Mouse (Mus musculus): ENCODE measurements around the gene Cd19. TPM values are rescaled to one million over a fixed set of nuclear protein-coding genes. Genes with fewer than 3 reads are reported as not detected.

Cd19 gene
- polyA plus RNA-seq, 1 experiment from 2014 or later: not detected

GRCm38 (mm10) chr7:126453861-126454260 is 39.2 kb upstream of the Cd19 start:
- 39% methylated on average over 7 of the region's 7 CpGs for WGBS

GRCm38 (mm10) chr7:126452244-126452643 is 37.6 kb upstream of the Cd19 start:
- Histone ChIP-seq H3K4me2 (no peak overlapping the region), H3K4me1 (replicated peaks) (no peaks in the 10 kb centered on the region), H3K27me3 (no peaks in the 10 kb centered on the region), H3K27ac (no peak overlapping the region), H3K4me3 (replicated peaks) (no peak overlapping the region), H3K36me3 (peaks cover 27% of the 10 kb centered on the region; the same call in 1 of the 2 replicates), H3K9me3 (no peaks in the 10 kb centered on the region), H3K9ac (replicated peaks) (no peak overlapping the region)
- 86% methylated on average over 3 of the region's 3 CpGs for WGBS
- no peak for ATAC-seq (ENCODE audit: insufficient number of reproducible peaks, insufficient read depth, low FRiP score, low TSS enrichment, low read depth)

More at GRCm38 (mm10) chr7:126453861-126454260, 39.2 kb upstream of the Cd19 start:
- Histone ChIP-seq H3K36me3 (peaks cover 11% of the 10 kb centered on the region; the same call in 1 of the 2 replicates), H3K27ac (no peak overlapping the region), H3K9ac (replicated peaks) (no peak overlapping the region), H3K27me3 (no peaks in the 10 kb centered on the region), H3K4me1 (replicated peaks) (no peaks in the 10 kb centered on the region), H3K4me2 (no peak overlapping the region), H3K9me3 (no peaks in the 10 kb centered on the region), H3K4me3 (replicated peaks) (no peak overlapping the region)
- no peak for ATAC-seq (ENCODE audit: insufficient number of reproducible peaks, insufficient read depth, low FRiP score, low TSS enrichment, low read depth)

GRCm38 (mm10) chr7:126450641-126451040 is 36.0 kb upstream of the Cd19 start:
- H3K4me2 ChIP-seq: no peak overlapping the region
- H3K27ac ChIP-seq: no peak overlapping the region
- WGBS: 92% methylated on average over 6 of the region's 6 CpGs
- no peak overlapping the region for H3K9ac ChIP-seq (replicated peaks)
- ATAC-seq (ENCODE audit: insufficient number of reproducible peaks, insufficient read depth, low FRiP score, low TSS enrichment, low read depth): no peak
- H3K4me1 ChIP-seq (replicated peaks): no peaks in the 10 kb centered on the region
- no peaks in the 10 kb centered on the region for H3K9me3 ChIP-seq
- H3K36me3 ChIP-seq: peaks cover 43% of the 10 kb centered on the region
- H3K27me3 ChIP-seq: no peaks in the 10 kb centered on the region
- no peak overlapping the region for H3K4me3 ChIP-seq (replicated peaks)

GRCm38 (mm10) chr7:126449991-126450390 is 35.3 kb upstream of the Cd19 start:
- Histone ChIP-seq H3K4me1 (replicated peaks) (no peaks in the 10 kb centered on the region), H3K9ac (replicated peaks) (no peak overlapping the region), H3K27me3 (no peaks in the 10 kb centered on the region), H3K9me3 (no peaks in the 10 kb centered on the region), H3K27ac (no peak overlapping the region), H3K4me2 (no peak overlapping the region), H3K4me3 (replicated peaks) (no peak overlapping the region), H3K36me3 (peaks cover 50% of the 10 kb centered on the region)
- no peak for ATAC-seq (ENCODE audit: insufficient number of reproducible peaks, insufficient read depth, low FRiP score, low TSS enrichment, low read depth)
- 88% methylated on average over 18 of the region's 18 CpGs for whole genome bisulfite sequencing

GRCm38 (mm10) chr7:126448481-126448880 is 33.8 kb upstream of the Cd19 start:
- H3K27ac ChIP-seq: no peak overlapping the region
- peaks cover 61% of the 10 kb centered on the region for H3K36me3 ChIP-seq
- no peak overlapping the region for H3K4me2 ChIP-seq
- no peaks in the 10 kb centered on the region for H3K27me3 ChIP-seq
- WGBS: 92% methylated on average over 19 of the region's 19 CpGs
- no peaks in the 10 kb centered on the region for H3K9me3 ChIP-seq
- ATAC-seq (ENCODE audit: insufficient number of reproducible peaks, insufficient read depth, low FRiP score, low TSS enrichment, low read depth): no peak
- no peak overlapping the region for H3K9ac ChIP-seq (replicated peaks)
- H3K4me3 ChIP-seq (replicated peaks): no peak overlapping the region
- H3K4me1 ChIP-seq (replicated peaks): no peaks in the 10 kb centered on the region

GRCm38 (mm10) chr7:126446217-126446616 is 31.5 kb upstream of the Cd19 start:
- H3K27ac ChIP-seq: no peak overlapping the region
- ATAC-seq (ENCODE audit: insufficient number of reproducible peaks, insufficient read depth, low FRiP score, low TSS enrichment, low read depth): no peak
- peaks cover 79% of the 10 kb centered on the region for H3K36me3 ChIP-seq
- H3K9me3 ChIP-seq: no peaks in the 10 kb centered on the region
- 88% methylated on average over 21 of the region's 21 CpGs for WGBS
- no peak overlapping the region for H3K4me2 ChIP-seq
- no peaks in the 10 kb centered on the region for H3K4me1 ChIP-seq (replicated peaks)
- no peak overlapping the region for H3K4me3 ChIP-seq (replicated peaks)
- no peaks in the 10 kb centered on the region for H3K27me3 ChIP-seq
- H3K9ac ChIP-seq (replicated peaks): no peak overlapping the region

- no peak overlapping the region for H3K27ac ChIP-seq
- H3K9me3 ChIP-seq: no peaks in the 10 kb centered on the region
- ATAC-seq (ENCODE audit: insufficient number of reproducible peaks, insufficient read depth, low FRiP score, low TSS enrichment, low read depth): no peak
- H3K4me2 ChIP-seq: no peak overlapping the region
- H3K27me3 ChIP-seq: no peaks in the 10 kb centered on the region
- no peaks in the 10 kb centered on the region for H3K4me1 ChIP-seq (replicated peaks)
- no peak overlapping the region; the same call in 1 of the 2 replicates for H3K9ac ChIP-seq (replicated peaks)
- no peak overlapping the region for H3K4me3 ChIP-seq (replicated peaks)
- 96% methylated on average over 15 of the region's 15 CpGs for WGBS
- peaks cover 85% of the 10 kb centered on the region for H3K36me3 ChIP-seq
Measured at GRCm38 (mm10) chr7:126445104-126445815, 30.6 kb upstream of the Cd19 start.

- 93% methylated on average over 9 of the region's 9 CpGs for WGBS
- no peak overlapping the region for H3K4me2 ChIP-seq
- peaks cover 85% of the 10 kb centered on the region for H3K36me3 ChIP-seq
- H3K9ac ChIP-seq (replicated peaks): no peak overlapping the region
- H3K27ac ChIP-seq: no peak overlapping the region
- no peaks in the 10 kb centered on the region for H3K27me3 ChIP-seq
- H3K9me3 ChIP-seq: no peaks in the 10 kb centered on the region
- H3K4me3 ChIP-seq (replicated peaks): no peak overlapping the region
- no peaks in the 10 kb centered on the region for H3K4me1 ChIP-seq (replicated peaks)
- no peak for ATAC-seq (ENCODE audit: insufficient number of reproducible peaks, insufficient read depth, low FRiP score, low TSS enrichment, low read depth)
Measured at GRCm38 (mm10) chr7:126444536-126444935, 29.8 kb upstream of the Cd19 start.

- H3K9ac ChIP-seq (replicated peaks): no peak overlapping the region
- WGBS: 94% methylated on average over 10 of the region's 10 CpGs
- H3K9me3 ChIP-seq: no peaks in the 10 kb centered on the region
- no peak for ATAC-seq (ENCODE audit: insufficient number of reproducible peaks, insufficient read depth, low FRiP score, low TSS enrichment, low read depth)
- H3K36me3 ChIP-seq: peaks cover 80% of the 10 kb centered on the region
- no peak overlapping the region for H3K4me2 ChIP-seq
- no peaks in the 10 kb centered on the region for H3K4me1 ChIP-seq (replicated peaks)
- H3K27me3 ChIP-seq: no peaks in the 10 kb centered on the region
- H3K4me3 ChIP-seq (replicated peaks): no peak overlapping the region
- H3K27ac ChIP-seq: no peak overlapping the region
Measured at GRCm38 (mm10) chr7:126443997-126444396, 29.3 kb upstream of the Cd19 start.

GRCm38 (mm10) chr7:126440134-126440533 is 25.4 kb upstream of the Cd19 start:
- Histone ChIP-seq H3K4me2 (no peak overlapping the region), H3K36me3 (peaks cover 56% of the 10 kb centered on the region)

GRCm38 (mm10) chr7:126436851-126437250 is 22.2 kb upstream of the Cd19 start:
- no peak overlapping the region for H3K27ac ChIP-seq
- H3K4me3 ChIP-seq (replicated peaks): no peak overlapping the region
- peaks cover 56% of the 10 kb centered on the region for H3K36me3 ChIP-seq
- no peak overlapping the region for H3K4me2 ChIP-seq
- WGBS: 22% methylated on average over 8 of the region's 8 CpGs
- H3K4me1 ChIP-seq (replicated peaks): no peaks in the 10 kb centered on the region
- no peak overlapping the region for H3K9ac ChIP-seq (replicated peaks)
- H3K27me3 ChIP-seq: no peaks in the 10 kb centered on the region
- no peaks in the 10 kb centered on the region for H3K9me3 ChIP-seq
- ATAC-seq (ENCODE audit: insufficient number of reproducible peaks, insufficient read depth, low FRiP score, low TSS enrichment, low read depth): 0 out of 2 replicates have a peak, but pooled peaks have one; percentile 55

More at GRCm38 (mm10) chr7:126440134-126440533, 25.4 kb upstream of the Cd19 start:
- H3K27ac ChIP-seq: no peak overlapping the region
- H3K4me1 ChIP-seq (replicated peaks): no peaks in the 10 kb centered on the region
- WGBS: 85% methylated on average over 8 of the region's 9 CpGs
- H3K27me3 ChIP-seq: no peaks in the 10 kb centered on the region
- 0 out of 2 replicates have a peak overlapping the region, but pooled peaks have one; percentile 23 for H3K9ac ChIP-seq (replicated peaks)
- no peak for ATAC-seq (ENCODE audit: insufficient number of reproducible peaks, insufficient read depth, low FRiP score, low TSS enrichment, low read depth)
- H3K9me3 ChIP-seq: no peaks in the 10 kb centered on the region
- H3K4me3 ChIP-seq (replicated peaks): no peak overlapping the region

- peaks cover 57% of the 10 kb centered on the region for H3K36me3 ChIP-seq
- ATAC-seq (ENCODE audit: insufficient number of reproducible peaks, insufficient read depth, low FRiP score, low TSS enrichment, low read depth): no peak
- H3K4me2 ChIP-seq: no peak overlapping the region
Measured at GRCm38 (mm10) chr7:126435801-126436200, 21.1 kb upstream of the Cd19 start.

More at GRCm38 (mm10) chr7:126435801-126436200, 21.1 kb upstream of the Cd19 start:
- H3K4me1 ChIP-seq (replicated peaks): no peaks in the 10 kb centered on the region
- H3K27ac ChIP-seq: no peak overlapping the region
- no peak overlapping the region for H3K9ac ChIP-seq (replicated peaks)
- no peaks in the 10 kb centered on the region for H3K9me3 ChIP-seq
- no peak overlapping the region for H3K4me3 ChIP-seq (replicated peaks)
- H3K27me3 ChIP-seq: no peaks in the 10 kb centered on the region
- WGBS: 90% methylated on average over 3 of the region's 3 CpGs
